Mouse (Mus musculus): ENCODE measurements around the gene Asap3.

The Asap3 gene

DNA sequence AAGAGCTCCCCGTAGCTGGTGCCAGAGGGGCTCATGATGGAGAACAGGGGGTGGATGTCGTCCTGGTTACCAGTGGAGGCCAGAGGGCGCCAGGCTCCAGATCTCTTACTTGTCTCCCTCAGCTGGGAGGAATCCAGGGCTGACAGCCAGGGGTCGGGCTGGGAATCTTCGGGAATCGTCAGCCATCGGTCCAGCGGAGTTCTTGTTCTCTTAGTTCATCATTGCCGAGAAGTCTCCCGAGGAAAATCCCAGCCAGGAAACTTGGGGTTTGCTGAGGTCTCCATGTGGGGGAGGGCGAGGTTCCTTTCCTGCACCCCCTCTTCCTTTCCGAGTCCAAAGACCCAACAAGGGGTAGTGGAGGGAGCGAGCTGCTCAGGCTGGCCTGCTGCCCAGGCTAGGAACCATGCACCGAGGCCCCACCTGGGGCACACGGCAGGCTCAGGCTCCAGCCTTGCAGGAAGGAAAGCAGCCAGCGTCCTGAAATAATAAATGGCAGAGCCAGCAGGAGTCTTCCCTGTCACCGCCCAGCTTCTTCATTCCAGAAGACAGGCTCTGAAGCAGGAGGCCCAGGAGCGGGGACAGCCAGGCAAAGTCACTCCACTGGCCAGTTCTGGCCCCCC is 12.5 kb downstream of the Asap3 start:
- DNase-seq (ENCODE audit: low spot score in 2 of 2): no peak

GRCm38 (mm10) chr4:136220133-136220775 is 14.1 kb downstream of the Asap3 start:
- DNase-seq (ENCODE audit: low spot score in 2 of 2): no peak

- DNase-seq (ENCODE audit: low spot score in 2 of 2): peak in 1 of 2 experiments; percentile 46
These were observed 17.5 kb downstream of the Asap3 start for GRCm38 (mm10) chr4:136223549-136224239.

DNA sequence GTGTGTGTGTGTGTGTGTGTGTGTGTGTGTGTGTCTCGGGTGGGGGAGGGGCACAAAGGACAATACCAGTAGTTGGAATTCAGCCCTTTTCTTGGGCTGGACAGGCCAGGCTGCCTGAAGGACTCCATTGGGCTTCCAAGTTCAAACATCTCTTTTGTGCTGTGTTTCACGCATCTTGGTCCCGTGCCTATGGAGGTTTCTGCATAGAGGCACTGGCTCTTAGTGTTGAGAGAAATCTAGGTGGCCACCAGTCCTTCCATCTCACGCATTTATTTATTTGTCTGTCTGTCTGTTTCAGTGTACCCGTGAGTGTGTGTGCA is 18.0 kb downstream of the Asap3 start:
- no peak for DNase-seq (ENCODE audit: low spot score in 2 of 2)

DNA sequence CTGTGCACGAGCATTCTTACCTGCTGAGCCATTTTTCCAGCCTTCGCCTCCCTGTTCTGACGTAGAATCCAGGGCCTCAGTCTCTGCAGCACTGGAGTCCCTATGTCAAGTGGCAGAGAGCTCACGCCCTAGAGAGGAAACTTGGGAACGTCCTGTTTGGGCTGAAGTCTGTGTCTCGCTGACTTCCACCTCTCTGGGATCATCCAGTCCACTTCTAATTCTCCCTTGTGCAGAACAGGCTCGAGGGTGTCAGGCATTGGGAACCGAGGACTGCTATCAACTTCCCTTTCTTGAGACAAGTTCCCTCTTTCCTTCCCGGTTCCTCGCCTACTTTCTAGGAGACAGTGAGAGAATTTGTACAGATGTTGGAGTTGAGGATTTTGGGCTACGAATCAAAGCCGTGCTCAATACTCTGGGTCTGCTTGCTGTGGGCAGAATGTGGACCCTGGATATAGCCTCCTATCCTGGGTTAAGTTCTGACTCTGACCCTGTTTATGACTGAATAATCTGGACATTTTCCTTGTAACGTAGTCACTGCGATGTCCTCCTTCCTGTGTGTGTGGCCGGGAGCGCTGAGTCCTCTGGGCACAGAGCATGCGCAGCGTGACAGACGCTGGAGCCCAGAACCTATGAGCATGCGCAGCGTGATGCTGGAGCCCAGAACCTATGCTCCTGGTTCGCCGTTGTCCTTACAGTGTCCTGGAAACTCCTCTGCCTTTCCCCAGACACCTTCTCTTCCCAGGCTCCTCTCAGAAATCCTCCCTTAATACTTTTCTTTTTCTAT is 18.7 kb downstream of the Asap3 start:
- no peak for DNase-seq (ENCODE audit: low spot score in 2 of 2)

- DNase-seq (ENCODE audit: low spot score in 2 of 2): no peak
These were observed 21.2 kb downstream of the Asap3 start for GRCm38 (mm10) chr4:136227408-136227807.

- no peak for DNase-seq (ENCODE audit: low spot score in 2 of 2)
These were observed 22.5 kb downstream of the Asap3 start for GRCm38 (mm10) chr4:136228640-136229039.

DNA sequence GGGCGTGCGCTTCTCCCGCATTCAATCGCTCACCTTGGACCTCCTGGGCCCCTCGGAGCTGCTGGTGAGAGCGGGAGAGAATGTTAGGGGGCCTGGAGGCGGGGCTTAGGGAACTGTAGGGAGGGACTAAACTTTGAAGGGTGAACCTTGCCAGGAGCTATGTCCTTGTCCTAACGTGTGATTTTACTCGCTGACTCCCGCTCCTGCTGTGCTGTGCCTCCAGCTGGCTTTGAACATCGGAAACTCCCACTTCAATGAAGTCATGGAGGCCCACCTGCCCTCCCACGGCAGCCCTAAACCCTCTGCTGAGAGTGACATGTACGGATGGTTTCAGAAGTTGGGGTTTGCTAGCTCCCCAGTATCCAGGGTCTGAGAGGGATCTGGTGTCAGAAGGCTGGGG is 32.5 kb downstream of the Asap3 start:
- DNase-seq (ENCODE audit: low spot score in 2 of 2): no peak

DNA sequence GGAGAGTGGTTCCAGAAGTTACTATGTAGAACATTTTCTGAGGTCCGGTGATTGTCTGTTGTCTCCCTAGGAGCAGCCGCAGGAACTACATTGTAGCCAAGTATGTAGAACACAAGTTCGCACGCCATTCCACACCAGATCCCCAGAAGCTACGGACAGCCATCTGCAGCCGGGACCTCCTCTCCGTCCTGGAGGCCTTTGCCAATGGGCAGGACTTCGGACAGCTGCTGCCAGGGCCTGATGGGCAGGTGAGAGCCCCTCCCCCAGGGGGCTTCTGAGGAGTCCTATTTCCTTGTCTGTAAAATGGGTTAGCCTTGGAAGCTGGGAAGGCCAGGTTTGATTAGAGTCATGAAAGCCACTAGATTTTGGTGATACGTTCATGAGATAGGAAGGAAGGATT is 32.9 kb downstream of the Asap3 start:
- no peak for DNase-seq (ENCODE audit: low spot score in 2 of 2)

DNA sequence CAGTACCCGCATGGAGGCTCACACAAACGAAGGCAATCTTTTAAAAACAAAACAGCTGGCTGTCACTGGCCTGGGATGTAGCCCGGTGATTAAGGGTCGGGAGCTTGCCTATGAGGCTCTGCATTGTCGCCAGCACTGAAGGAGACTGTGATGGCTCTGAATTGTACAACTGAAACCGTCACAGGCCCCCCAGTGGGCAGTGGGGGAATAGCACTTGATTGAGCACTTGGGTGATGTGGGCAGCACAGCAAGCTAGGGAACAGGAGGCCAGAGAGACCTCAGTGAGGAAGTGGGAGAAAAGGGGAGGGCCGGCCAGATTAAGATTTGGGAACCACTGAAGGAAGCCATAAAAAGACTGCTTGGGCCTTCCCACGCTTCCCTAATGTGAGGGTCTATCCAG is 33.5 kb downstream of the Asap3 start:
- peak; percentile 60 to 80 for DNase-seq (ENCODE audit: low spot score in 2 of 2)

DNA sequence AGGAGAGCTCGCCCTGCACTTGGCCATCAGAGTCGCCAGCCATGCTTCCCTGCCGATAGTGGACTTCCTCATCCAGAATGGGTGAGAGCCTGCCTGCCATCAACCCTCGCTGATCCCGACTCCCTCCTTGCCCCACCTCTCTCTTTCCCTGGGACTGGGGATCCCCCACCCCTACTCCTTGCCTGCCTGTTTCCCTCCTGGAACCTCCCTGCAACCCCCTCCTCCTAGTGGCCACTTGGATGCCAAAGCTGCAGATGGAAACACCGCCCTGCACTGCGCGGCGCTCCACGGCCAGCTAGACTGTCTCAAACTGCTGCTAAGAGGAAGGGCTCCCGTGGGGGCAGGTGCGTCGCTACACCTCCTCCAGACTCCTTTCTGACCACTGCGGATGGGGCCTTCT is 34.0 kb downstream of the Asap3 start:
- DNase-seq (ENCODE audit: low spot score in 2 of 2): no peak

- DNase-seq (ENCODE audit: low spot score in 2 of 2): no peak
These were observed 34.8 kb downstream of the Asap3 start for GRCm38 (mm10) chr4:136240955-136241354.

DNA sequence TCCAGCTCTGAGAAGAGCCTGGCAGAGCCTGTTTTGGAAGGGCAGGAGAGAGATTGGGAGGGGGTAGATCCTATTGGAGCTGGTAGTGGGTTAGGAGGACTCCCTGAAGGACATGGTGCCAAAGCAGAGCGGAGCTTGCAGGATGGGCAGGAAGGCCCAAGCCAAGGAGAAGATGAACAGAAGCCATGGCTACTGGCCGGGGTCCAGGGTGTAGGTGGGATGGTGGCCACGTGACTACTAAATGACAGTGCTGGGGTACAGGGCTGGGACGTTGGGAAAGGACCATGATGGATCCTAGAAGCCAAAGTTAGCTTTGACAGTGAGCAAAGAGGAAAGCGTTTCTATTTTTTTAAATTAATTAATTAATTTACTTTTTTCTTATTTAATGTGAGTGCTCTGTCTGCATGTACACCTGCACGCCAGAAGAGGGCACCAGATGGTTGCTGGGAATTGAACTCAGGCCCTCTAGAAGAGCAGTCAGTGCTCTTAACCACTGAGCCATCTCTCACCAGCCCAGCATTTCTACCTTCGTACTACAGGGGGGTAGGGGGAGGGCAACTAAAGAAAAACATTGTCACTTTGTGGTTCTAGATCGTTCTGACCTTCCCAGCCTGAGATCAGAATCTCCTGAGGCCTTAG is 36.0 kb downstream of the Asap3 start:
- DNase-seq (ENCODE audit: low spot score in 2 of 2): no peak

- DNase-seq (ENCODE audit: low spot score in 2 of 2): no peak
These were observed 36.6 kb downstream of the Asap3 start for GRCm38 (mm10) chr4:136242728-136243127.

- no peak for DNase-seq (ENCODE audit: low spot score in 2 of 2)
These were observed 38.0 kb downstream of the Asap3 start for GRCm38 (mm10) chr4:136244208-136244607.

DNA sequence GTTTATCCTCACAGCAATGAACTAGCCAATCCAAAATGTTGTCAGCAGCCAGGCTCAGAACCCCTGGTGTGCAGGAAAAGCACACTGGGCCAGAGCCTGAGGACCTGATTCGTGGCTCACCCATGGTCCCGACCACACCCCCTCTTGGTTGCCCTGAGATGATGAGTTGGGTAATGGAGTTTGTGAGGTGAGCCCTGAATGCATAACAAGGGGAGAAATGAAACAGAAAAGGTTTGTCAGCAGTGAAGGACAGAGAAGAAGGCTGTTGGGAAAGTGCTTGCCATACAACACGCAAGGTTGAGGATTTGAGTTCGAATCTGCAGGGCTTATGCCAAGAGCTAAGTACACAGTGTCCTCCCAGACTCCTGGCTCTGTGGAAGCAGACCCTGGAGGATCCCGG is 39.5 kb downstream of the Asap3 start:
- DNase-seq (ENCODE audit: low spot score in 2 of 2): no peak

DNA sequence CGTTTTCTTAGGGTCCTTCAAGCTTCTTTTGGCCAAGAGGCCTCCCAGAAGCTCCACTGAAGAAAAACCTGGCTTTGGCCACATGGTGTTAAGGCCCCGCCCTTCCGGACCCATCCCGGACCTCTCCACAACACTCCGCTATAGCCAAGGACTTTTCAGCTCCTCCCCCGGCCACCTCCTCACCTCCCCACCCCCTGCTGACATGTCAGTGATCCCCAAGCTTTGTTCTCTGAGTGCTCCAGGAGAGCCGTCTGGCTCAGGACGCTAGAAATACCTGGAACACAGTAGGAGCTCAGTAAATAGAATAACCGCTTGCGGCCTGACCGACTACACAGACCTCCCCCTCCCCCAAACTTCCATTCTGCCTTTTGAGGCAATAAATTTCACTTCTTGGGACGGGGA is 40.4 kb downstream of the Asap3 start:
- DNase-seq (ENCODE audit: low spot score in 2 of 2): no peak

- DNase-seq (ENCODE audit: low spot score in 2 of 2): no peak
These were observed 41.2 kb downstream of the Asap3 start for GRCm38 (mm10) chr4:136247386-136247728.

GRCm38 (mm10) chr4:136247729-136248463 is 41.7 kb downstream of the Asap3 start, which contains the start of gene Tcea3:
TSS of gene Tcea3 (plus strand) at chr4:136247729.
- DNase-seq (ENCODE audit: low spot score in 2 of 2): no peak

DNA sequence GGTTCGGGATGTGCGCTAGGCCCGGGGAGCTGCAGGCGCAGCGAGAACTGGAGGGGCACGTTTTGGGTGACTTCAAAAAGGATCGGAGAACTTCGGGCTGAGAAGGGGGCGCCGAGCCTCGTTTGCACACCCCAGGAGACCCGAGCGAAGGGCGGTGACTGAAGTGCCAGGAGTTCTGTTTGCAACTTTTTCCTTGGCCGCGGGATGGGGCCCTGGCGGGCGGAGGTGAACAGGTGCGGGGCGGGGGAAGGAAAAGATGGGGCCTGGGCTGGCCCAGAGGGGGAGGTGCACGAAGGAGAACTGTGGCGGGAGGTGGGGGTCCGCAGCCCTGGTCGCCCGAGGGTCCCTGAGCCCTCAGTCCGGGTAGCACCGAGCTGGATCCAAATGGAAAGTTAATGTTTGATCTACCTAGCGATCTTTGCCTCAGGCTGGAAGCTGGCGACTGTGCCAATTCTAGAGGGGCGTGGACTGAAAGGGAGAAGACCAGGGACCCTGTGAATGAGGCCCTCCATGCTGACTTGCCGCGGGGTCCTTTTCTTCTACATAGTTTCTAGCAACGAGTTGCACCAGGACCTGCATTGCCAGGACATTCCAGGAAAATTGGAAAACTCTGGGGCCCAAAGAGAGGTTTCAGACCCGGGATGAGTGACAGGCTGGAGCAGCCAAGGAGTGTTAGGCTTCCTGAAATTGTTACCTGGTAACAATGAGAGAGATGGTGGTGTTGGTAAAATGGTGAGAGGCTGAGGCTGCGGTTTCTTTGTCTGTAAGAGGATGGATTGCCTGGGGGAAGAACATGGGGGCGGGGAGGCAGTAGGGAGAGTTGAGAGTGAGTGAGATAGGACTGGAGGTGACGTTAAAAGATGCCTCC is 42.5 kb downstream of the Asap3 start:
- no peak for DNase-seq (ENCODE audit: low spot score in 2 of 2)

GRCm38 (mm10) chr4:136249332-136249647 is 43.1 kb downstream of the Asap3 start:
- DNase-seq (ENCODE audit: low spot score in 2 of 2): no peak
